Mouse (Mus musculus) thymus, adult 2 months (tissue): ENCODE results near the gene Epb41.

Experiments
- CTCF ChIP-seq: fragments of 200-500 bp; IDR thresholded peaks from 2 replicates; pipeline ENCODE4 v1.5.1; 2012; ENCODE audit warnings: mild to moderate bottlenecking, control low read depth, low read length, moderate library complexity, borderline replicate concordance; ENCODE audit not compliant: control insufficient read depth, poor library complexity, insufficient read depth; ENCODE audit errors: extremely low read depth
- POLR2A ChIP-seq: fragments of 200-500 bp; IDR thresholded peaks from 2 replicates; pipeline ENCODE4 v1.6.1; 2012; ENCODE audit warnings: mild to moderate bottlenecking, low read length, control low read depth, moderate library complexity; ENCODE audit not compliant: control insufficient read depth, poor library complexity, insufficient read depth; ENCODE audit errors: extremely low read depth

GRCm38 (mm10) chr4:131997476-131997875 lies 77.6 kb downstream of the Epb41 start:
- TF ChIP-seq CTCF (no peak), POLR2A (no peak)
